Mouse (Mus musculus) liver, embryonic 14.5 days (tissue): ENCODE measurements around the gene Cpeb4. TPM values are rescaled to one million over a fixed set of nuclear protein-coding genes. Genes with fewer than 3 reads are reported as not detected.

Experiments used
- ATAC-seq: fragments of 200-750 bp; cut with Nextera tagmentation; 2 replicates; pipeline ENCODE4 v1.8.0; 2017; ENCODE audit warnings: moderate number of reproducible peaks, mild to moderate bottlenecking, moderate library complexity; ENCODE audit not compliant: insufficient read depth
- DNase-seq, 3 experiments: peaks; one replicate each; pipeline ENCODE4 v3.0.0-alpha.2; 2012 to 2013; ENCODE audit warnings: low read depth in 3 of 3, low spot score in 3 of 3
- H3K27ac ChIP-seq: fragments of 300-500 bp; sonication (generic); 2 replicates; pipeline ENCODE4 v1.5.1; 2014; ENCODE audit warnings: moderate library complexity, mild to moderate bottlenecking, control low read depth, inconsistent platforms
- H3K27me3 ChIP-seq: fragments of 300-500 bp; sonication (generic); 2 replicates; pipeline ENCODE4 v1.6.1; 2014; ENCODE audit warnings: mild to moderate bottlenecking, low read length, moderate library complexity; ENCODE audit not compliant: control insufficient read depth, insufficient read depth
- H3K36me3 ChIP-seq: fragments of 300-500 bp; sonication (generic); replicated peaks from 2 replicates; pipeline ENCODE4 v1.6.1; 2014; ENCODE audit warnings: low read depth; ENCODE audit not compliant: control insufficient read depth, insufficient read depth
- H3K4me1 ChIP-seq, 2 experiments: fragments of 200-500 bp in 1 of 2; fragments of 300-500 bp in 1 of 2; sonication (generic) in 1 of 2; replicated peaks; 2 replicates each; pipeline ENCODE4 v1.6.1; 2012 to 2014; ENCODE audit warnings: antibody characterized with exemption in 1 of 2, inconsistent platforms in 1 of 2, low read length in 1 of 2; ENCODE audit not compliant: control insufficient read depth in 2 of 2, insufficient read depth in 2 of 2
- H3K4me2 ChIP-seq: fragments of 300-500 bp; sonication (generic); 2 replicates; pipeline ENCODE4 v1.6.1; 2014; ENCODE audit warnings: low read depth, mild to moderate bottlenecking, control low read depth, moderate library complexity
- H3K4me3 ChIP-seq, 2 experiments: fragments of 200-500 bp in 1 of 2; fragments of 300-500 bp in 1 of 2; sonication (generic) in 1 of 2; 2 replicates each; pipeline ENCODE4 v1.5.1; 2012 to 2014; ENCODE audit warnings: low read depth in 2 of 2, low read length in 2 of 2, mild to moderate bottlenecking in 2 of 2, control low read depth in 1 of 2, inconsistent platforms in 1 of 2, moderate library complexity in 1 of 2; ENCODE audit not compliant: insufficient read depth in 1 of 2
- H3K9ac ChIP-seq: fragments of 300-500 bp; sonication (generic); replicated peaks from 2 replicates; pipeline ENCODE4 v1.6.1; 2014; ENCODE audit warnings: mild to moderate bottlenecking, control low read depth, moderate library complexity
- H3K9me3 ChIP-seq: fragments of 300-500 bp; sonication (generic); 2 replicates; pipeline ENCODE4 v1.6.1; 2016; ENCODE audit warnings: low read length, mixed read lengths; ENCODE audit not compliant: control insufficient read depth
- CTCF ChIP-seq: IDR thresholded peaks from 2 replicates; pipeline ENCODE4 v1.5.1; 2016; ENCODE audit warnings: antibody characterized with exemption, low read depth, control low read depth
- EP300 ChIP-seq: IDR thresholded peaks from 2 replicates; pipeline ENCODE4 v1.6.1; 2016; ENCODE audit warnings: antibody characterized with exemption, low read depth
- WGBS: fragments of 180-500 bp; shearing (Covaris S2); extraction: QIAGEN DNeasy Blood & Tissue Kit; methylation state at CpG from one replicate; pipeline ENCODE4 v1.1.7; 2014; ENCODE audit not compliant: insufficient replicate concordance; 5-methylcytosine and 5-hydroxymethylcytosine counted together
- polyA plus RNA-seq, 2 experiments: library from polyadenylated mRNA; depleted of rRNA in 1 of 2; stranded (reverse) in 1 of 2; unstranded in 1 of 2; fragments of >200 nt; fragmentation: Nextera tagmentation in 1 of 2; extraction: Ambion mirVana in 1 of 2; gene quantifications; 2 replicates each; pipeline versions ENCODE4 v1.2.1 to v1.2.3; 2012 to 2014

The Cpeb4 gene
- polyA plus RNA-seq, 2 experiments: 25.1 to 29.4 TPM

DNA sequence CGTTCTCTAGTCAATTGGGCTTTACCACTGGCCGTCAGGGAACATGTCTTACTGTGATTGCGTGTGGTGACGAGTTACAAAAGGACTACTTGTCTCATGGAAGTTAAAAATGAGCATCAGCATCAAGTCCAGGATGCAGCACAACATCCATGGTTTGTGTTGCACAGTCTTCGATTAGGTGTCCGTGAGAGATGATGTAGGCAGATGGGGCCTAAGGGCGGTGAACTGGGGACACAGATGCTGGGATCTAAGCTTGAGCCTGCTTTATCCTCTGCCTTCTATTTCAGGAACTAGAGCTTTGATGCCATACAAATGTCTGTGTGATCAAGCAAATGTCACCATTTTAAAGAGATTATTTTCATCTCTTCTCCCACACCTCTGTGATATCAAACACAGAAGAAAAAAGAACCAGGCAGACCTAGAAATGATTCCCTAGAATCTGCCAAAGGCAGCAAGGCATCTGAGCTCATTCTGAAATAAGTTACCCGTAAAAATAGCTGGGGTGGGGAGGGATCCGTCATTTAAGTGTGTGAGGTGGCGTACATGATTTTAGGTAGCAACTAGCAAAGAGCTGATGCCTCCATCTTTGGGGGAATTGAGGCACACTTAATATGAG, 65.0 kb downstream of the Cpeb4 start:
- Histone ChIP-seq H3K4me1 (no peaks in the 10 kb centered on the region), H3K9ac (no peak overlapping the region), H3K27ac (no peak overlapping the region), H3K4me3 (no peak overlapping the region), H3K27me3 (no peaks in the 10 kb centered on the region), H3K4me2 (no peak overlapping the region), H3K9me3 (no peaks in the 10 kb centered on the region), H3K36me3 (peaks cover 38% of the 10 kb centered on the region)
- TF ChIP-seq CTCF (no peak), EP300 (no peak)
- 90% methylated on average over 10 of the region's 10 CpGs for WGBS
- DNase-seq (no peak), ATAC-seq (no peak)

DNA sequence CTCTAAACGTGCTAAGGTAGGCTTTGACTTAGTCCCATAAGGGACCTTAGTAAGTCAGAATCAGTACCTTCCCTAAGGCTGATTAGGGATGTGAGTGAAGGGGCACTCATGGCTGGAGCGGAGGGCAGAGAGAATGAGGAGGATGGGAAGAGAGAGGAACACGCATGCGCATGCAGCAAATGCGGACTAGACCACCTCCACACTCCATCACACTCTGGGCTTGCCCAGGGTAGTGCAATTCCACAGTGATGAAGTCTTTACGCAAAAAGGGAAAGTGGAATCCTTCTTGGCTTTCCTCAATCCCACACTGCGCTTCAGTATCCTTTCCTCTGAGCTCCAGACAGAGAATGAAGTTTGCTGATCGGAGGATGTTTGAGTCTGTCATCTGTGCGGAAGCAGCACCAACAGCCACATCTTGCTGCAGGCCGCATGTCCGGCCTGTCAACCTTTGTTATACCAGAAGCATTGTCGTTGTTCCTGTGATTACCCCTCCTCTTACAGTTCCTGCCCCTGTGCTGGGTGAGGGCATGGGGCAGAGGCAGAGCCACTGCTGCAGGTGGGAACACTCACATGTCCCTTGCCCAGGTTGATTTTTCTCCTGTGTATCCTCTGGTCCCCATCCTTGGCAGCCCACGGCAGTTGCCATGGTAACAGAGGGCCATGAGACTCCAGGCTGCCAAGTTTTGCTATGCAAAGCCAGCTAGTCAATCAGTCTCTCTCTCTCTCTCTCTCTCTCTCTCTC, 69.1 kb downstream of the Cpeb4 start:
- Histone ChIP-seq H3K4me1 (no peaks in the 10 kb centered on the region), H3K9me3 (no peaks in the 10 kb centered on the region), H3K4me3 (no peak overlapping the region), H3K27ac (no peak overlapping the region), H3K4me2 (no peak overlapping the region), H3K36me3 (peaks cover 9% of the 10 kb centered on the region), H3K27me3 (no peaks in the 10 kb centered on the region), H3K9ac (no peak overlapping the region)
- WGBS: 77% methylated on average over 13 of the region's 13 CpGs
- no peak for DNase-seq
- no peak for ATAC-seq
- no peak for TF ChIP-seq EP300
- no peak for TF ChIP-seq CTCF

DNA sequence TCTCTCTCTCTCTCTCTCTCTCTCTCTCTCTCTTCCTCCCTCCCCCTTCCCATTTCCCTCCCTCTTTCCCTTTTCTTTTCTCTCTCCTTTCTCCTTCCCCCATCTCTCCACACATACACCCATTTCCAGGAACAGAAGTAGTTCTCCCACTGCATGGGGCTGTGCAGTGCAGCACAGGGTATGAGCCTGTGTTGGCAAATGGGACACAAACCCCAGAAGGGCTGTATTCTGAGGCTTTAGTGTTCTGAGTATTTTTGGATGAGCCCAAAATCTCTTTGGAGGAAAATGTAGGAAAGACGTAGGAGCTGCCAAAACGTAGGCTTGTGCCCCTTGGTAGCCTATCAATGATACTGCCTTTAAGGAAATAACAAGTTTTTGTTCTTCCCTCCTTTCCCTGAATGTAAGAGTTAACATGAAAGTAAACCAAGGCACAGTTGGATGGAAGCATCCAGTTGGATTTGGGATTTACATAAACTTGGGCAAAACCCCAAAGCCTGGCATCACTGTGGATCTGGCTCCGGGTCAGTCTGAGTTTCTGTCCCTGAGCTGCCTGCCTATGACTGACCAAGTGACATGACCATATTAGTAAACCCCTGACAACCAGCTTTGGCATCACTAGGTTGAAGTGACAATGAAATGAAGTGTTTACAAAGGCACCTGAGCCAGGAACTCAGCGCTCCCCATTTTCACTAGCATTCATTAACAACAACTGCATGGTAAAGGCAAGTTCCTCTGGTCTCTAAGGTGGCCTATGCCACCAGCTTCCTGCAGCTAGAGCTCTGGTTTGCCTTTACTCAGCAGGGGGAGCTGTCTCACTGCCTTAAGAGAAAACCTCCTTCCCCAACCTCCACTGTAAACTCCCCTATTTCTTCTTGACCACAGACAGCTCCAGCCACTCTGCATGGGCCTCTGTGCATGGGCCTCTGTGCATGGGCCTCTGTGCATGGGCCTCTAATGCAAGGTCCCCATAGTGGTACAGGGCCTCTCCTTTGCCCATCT, 69.9 kb downstream of the Cpeb4 start:
- Histone ChIP-seq H3K36me3 (peaks cover under 1% of the 10 kb centered on the region; the same call in 1 of the 2 replicates), H3K9ac (no peak overlapping the region), H3K4me2 (no peak overlapping the region), H3K27me3 (no peaks in the 10 kb centered on the region), H3K27ac (no peak overlapping the region), H3K4me3 (no peak overlapping the region), H3K4me1 (no peaks in the 10 kb centered on the region), H3K9me3 (no peaks in the 10 kb centered on the region)
- ATAC-seq (no peak), DNase-seq (no peak)
- WGBS: 54% methylated on average over 4 of the region's 4 CpGs
- TF ChIP-seq CTCF (peak; percentile 52), EP300 (no peak)

DNA sequence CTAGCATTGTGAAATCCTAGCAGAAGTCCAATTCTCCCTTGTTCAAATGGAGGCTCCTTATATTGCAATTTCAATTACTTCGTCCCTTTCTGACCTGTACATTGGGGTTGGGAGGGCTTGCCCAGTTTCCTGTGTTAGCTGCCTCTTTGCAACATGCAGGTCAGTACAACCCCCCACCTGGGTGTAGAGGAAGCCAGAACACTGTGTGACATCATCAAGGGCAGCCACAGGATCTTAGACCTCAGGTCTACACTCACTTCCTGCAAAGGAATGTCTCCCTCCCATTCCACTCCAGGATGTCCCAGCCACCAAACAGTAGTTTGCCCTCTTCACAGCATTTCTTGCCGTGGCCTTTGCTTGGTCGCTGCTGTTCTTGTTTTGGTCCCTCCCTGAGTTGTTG, 73.5 kb downstream of the Cpeb4 start:
- Histone ChIP-seq H3K27ac (no peak overlapping the region), H3K4me1 (peaks cover 10 to 14% of the 10 kb centered on the region in 2 experiments), H3K4me2 (no peak overlapping the region), H3K9me3 (no peaks in the 10 kb centered on the region), H3K4me3 (no peak overlapping the region), H3K36me3 (no peaks in the 10 kb centered on the region), H3K27me3 (no peaks in the 10 kb centered on the region), H3K9ac (no peak overlapping the region)
- no peak for DNase-seq
- WGBS: 52% methylated on average over 3 of the region's 3 CpGs
- no peak for TF ChIP-seq EP300
- TF ChIP-seq CTCF: no peak
- no peak for ATAC-seq
